Mouse (Mus musculus) brain, embryonic 14.5 days (tissue): ENCODE results near the gene Opcml.

Experiments
- CTCF ChIP-seq: fragments of 200-500 bp; IDR thresholded peaks from 2 replicates; pipeline ENCODE4 v1.5.1; 2012; ENCODE audit warnings: inconsistent platforms, mild to moderate bottlenecking, moderate library complexity, borderline replicate concordance; ENCODE audit not compliant: insufficient read depth, insufficient read length; ENCODE audit errors: extremely low read depth
- POLR2A ChIP-seq: fragments of 200-500 bp; IDR thresholded peaks from 2 replicates; pipeline ENCODE4 v1.6.1; 2012; ENCODE audit warnings: mild to moderate bottlenecking, inconsistent platforms, borderline replicate concordance; ENCODE audit not compliant: poor library complexity, insufficient read depth, insufficient read length, severe bottlenecking; ENCODE audit errors: extremely low read depth

GRCm38 (mm10) chr9:28178123-28178887, 387.7 kb downstream of the Opcml start:
- TF ChIP-seq CTCF (no peak), POLR2A (no peak)
